Mouse (Mus musculus) brain, embryonic 14.5 days (tissue): ENCODE data around the gene Cst3. TPM values are rescaled to one million over a fixed set of nuclear protein-coding genes. Genes with fewer than 3 reads are reported as not detected.
A peak's percentile ranks its signal among the peaks of the same experiment; 100 is the strongest.

Experiments used
- DNase-seq: peaks from one replicate; pipeline ENCODE4 v3.0.0-alpha.2; 2011; ENCODE audit warnings: low read depth
- CTCF ChIP-seq: fragments of 200-500 bp; IDR thresholded peaks from 2 replicates; pipeline ENCODE4 v1.5.1; 2012; ENCODE audit warnings: inconsistent platforms, mild to moderate bottlenecking, moderate library complexity, borderline replicate concordance; ENCODE audit not compliant: insufficient read depth, insufficient read length; ENCODE audit errors: extremely low read depth
- POLR2A ChIP-seq: fragments of 200-500 bp; IDR thresholded peaks from 2 replicates; pipeline ENCODE4 v1.6.1; 2012; ENCODE audit warnings: mild to moderate bottlenecking, inconsistent platforms, borderline replicate concordance; ENCODE audit not compliant: poor library complexity, insufficient read depth, insufficient read length, severe bottlenecking; ENCODE audit errors: extremely low read depth
- polyA plus RNA-seq: library from polyadenylated mRNA; depleted of rRNA; stranded (reverse); fragments of >200 nt; gene quantifications from 2 replicates; pipeline ENCODE4 v1.2.3, GENCODE M21; 2012; rRNA removed

Cst3 gene
- 465 and 499 TPM in 2 replicates for polyA plus RNA-seq

GRCm38 (mm10) chr2:148875335-148875811, at the start of gene Cst3:
Gene Cst3, minus strand, starts transcription at chr2:148875692.
- no peak for TF ChIP-seq CTCF
- TF ChIP-seq POLR2A = peak; percentile 51; the same call in 1 of the 2 replicates
- peak; percentile 96 for DNase-seq

DNA sequence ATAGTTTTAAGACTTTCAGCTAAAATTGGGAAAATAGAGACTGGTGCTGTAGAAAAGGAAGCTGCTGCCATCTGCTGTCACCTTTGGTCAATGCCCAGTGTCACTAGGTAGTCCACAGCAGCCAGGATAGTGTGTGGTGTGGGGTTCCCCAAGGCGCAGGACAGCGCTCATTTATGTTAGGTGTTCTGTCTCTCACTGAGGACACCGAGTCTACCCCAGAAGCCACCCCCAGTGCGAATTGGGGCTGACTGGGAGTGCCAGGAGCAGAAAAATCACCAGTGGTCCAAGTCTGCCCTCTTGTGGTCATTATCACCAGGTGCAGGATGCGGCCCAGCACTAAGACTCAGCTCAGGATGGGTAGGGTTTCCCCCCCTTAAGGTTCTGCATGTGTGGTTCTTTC, 26.8 kb upstream of the Cst3 start:
- TF ChIP-seq POLR2A (no peak), CTCF (peak; percentile 77)
- peak; percentile 59 for DNase-seq

GRCm38 (mm10) chr2:148900305-148900704, 24.8 kb upstream of the Cst3 start:
- TF ChIP-seq POLR2A (no peak), CTCF (no peak)
- no peak for DNase-seq

GRCm38 (mm10) chr2:148896219-148896618, 20.7 kb upstream of the Cst3 start:
- no peak for TF ChIP-seq CTCF
- no peak for DNase-seq

GRCm38 (mm10) chr2:148893107-148893506, 17.6 kb upstream of the Cst3 start:
- no peak for TF ChIP-seq POLR2A
- no peak for TF ChIP-seq CTCF
- DNase-seq = no peak

GRCm38 (mm10) chr2:148890021-148890851, 14.7 kb upstream of the Cst3 start:
- DNase-seq = peak; percentile 97
- TF ChIP-seq POLR2A (no peak), CTCF (no peak)

DNA sequence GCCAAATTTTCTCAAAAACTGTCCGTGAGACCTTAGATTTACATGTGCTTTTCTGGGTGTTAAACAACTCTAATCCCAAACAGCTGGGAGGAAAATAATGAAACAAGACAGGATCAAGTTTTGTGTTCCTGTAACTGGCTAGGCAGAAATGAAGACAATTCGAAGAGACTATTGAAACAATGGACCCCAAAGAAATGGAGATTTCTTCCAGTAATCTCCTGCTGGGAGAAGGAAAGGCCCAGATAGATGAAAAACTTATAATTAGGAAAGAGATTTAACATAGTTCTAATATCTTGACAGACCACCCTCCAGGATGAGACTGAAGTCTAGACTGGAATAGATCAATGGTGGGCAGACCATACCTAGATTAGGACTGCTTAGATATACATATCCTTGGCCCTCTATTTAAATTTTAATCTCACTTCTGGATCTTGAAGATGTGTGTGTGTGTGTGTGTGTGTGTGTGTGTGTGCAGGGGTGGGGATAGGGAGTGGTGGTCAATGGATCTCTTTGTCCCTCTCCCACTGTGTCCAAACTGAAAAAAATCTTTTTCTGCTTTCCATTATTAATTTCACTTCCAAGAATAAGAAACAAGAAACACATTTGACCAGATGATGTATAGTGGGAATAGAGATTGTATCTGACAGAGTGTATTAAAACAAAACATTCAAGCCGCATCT, 14.0 kb upstream of the Cst3 start:
- DNase-seq = peak; percentile 69
- no peak for TF ChIP-seq POLR2A
- TF ChIP-seq CTCF = no peak

DNA sequence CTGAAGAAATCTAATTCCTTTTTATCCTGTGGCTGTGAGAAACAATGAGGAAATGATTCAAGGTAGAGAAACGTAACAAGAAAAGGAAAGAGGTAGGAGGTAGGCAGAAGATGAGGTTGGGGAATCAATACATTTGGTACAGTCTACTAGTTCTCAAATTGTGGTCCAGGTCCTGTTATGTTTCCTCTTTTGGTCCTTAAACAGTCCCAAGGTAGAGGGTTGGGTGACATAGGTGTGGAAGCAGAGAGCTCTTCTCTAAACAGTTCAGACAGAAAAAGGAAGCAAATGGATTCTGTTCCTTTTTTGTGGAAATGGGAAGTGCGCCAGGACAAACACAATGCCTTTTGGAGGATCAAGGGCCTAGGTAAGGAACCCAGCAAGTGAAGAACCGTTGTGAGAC, 13.4 kb upstream of the Cst3 start:
- TF ChIP-seq POLR2A = no peak
- TF ChIP-seq CTCF = no peak
- DNase-seq = no peak

DNA sequence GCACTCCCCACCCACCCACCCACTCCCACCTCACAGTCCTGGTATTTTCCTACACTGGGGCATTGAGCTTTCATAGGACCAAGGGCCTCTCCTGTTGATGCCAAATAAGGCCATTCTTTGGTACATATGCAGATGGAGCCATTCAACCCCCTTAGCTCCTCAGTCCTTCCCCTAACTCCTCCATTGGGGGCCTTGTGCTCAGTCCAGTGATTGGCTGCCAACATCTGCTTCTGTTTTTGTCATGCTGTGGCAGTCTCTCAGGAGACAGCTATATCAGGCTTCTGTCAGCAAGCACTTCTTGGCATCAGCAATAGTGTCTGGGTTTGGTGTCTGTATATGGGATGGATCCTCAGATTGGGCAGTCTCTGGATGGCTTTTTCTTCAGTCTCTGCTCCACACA, 9.2 kb upstream of the Cst3 start:
- TF ChIP-seq POLR2A = no peak
- peak; percentile 58 for DNase-seq

GRCm38 (mm10) chr2:148879199-148879598, 3.7 kb upstream of the Cst3 start:
- TF ChIP-seq POLR2A (no peak), CTCF (no peak)
- no peak for DNase-seq

DNA sequence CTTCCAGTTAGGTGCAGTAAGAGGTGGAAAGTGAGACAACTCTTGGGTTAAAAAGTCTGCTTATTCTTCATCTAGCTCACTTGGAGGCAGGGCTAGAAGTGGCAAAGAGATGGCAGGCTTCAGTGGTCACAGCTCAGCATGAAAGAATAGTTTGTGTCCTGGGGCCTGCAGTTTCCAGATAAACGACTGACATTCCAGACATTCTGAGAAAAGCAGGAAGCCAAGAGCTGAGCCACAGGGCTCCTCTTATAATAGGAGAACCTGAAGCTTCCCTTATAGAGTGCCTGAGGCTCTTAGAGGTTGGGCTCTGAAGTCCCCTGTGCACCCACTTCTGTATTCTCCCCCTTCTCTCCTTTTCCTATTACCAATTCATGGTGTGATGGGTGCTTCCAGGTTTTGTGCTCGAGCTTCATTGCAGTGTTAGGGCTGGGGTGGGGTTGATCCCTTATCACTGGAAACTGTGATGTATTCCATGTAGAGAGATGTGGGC, 3.2 kb upstream of the Cst3 start:
- DNase-seq = no peak
- TF ChIP-seq CTCF (no peak), POLR2A (no peak)

GRCm38 (mm10) chr2:148877016-148877770, 1.7 kb upstream of the Cst3 start:
- no peak for TF ChIP-seq CTCF

DNA sequence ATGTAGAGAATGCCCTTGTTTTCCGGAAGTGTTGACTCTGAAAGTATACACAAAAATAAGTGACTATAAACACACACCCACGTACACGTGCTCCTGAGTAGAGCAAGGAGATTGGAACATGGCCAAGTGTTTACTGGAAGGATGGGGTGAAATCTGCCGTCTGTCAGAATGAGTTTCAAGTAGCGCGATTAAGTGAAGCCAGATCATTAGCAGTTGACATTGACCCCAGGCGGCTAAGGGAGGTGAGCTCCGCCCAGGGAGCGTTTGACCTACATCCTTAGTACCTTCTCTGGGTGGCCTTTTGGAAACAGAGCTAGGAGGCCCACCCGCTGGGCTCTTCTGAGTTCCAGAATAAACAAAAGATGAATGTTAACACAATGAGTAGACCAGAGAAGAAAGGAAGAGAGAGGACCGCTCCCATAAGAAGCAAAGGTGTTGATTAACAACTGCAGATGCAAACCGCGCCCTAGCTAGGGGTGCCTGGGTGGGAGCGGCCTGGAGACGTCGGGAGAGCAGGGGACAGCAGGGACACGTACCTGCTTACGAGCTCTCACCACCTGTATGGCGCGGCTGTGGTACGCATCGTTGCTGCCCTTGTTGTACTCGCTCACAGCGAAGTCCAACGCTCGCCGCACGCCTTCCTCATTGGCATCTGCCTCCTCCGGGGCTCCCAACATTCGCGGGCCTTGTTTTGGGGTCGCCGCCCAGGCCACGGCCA, 716 bp downstream of the Cst3 start:
- peak; percentile 68 for DNase-seq
- TF ChIP-seq CTCF (no peak), POLR2A (no peak)

More at GRCm38 (mm10) chr2:148877016-148877770, 1.7 kb upstream of the Cst3 start:
- DNase-seq = no peak

- no peak for DNase-seq
- no peak for TF ChIP-seq CTCF
- TF ChIP-seq POLR2A = no peak
Measured at GRCm38 (mm10) chr2:148874224-148874616, 1.3 kb downstream of the Cst3 start.
